Mouse (Mus musculus) forebrain, embryonic 13.5 days (tissue): ENCODE results near the gene Lmtk3. TPM values are rescaled to one million over a fixed set of nuclear protein-coding genes. Genes with fewer than 3 reads are reported as not detected.
A peak's percentile ranks its signal among the peaks of the same experiment; 100 is the strongest.

ENCODE experiments used
- ATAC-seq: fragments of 200-750 bp; cut with Nextera tagmentation; 2 replicates; pipeline ENCODE4 v1.8.0; 2017
- H3K27ac ChIP-seq: fragments of 300-500 bp; sonication (generic); 2 replicates; pipeline ENCODE4 v1.5.1; 2015; ENCODE audit warnings: inconsistent platforms, mild to moderate bottlenecking, moderate library complexity
- H3K27me3 ChIP-seq: fragments of 300-500 bp; sonication (generic); 2 replicates; pipeline ENCODE4 v1.6.1; 2015; ENCODE audit warnings: mild to moderate bottlenecking, inconsistent platforms
- H3K36me3 ChIP-seq: fragments of 300-500 bp; sonication (generic); 2 replicates; pipeline ENCODE4 v1.6.1; 2015; ENCODE audit warnings: mild to moderate bottlenecking, inconsistent platforms; ENCODE audit not compliant: poor library complexity, severe bottlenecking
- H3K4me1 ChIP-seq: fragments of 300-500 bp; sonication (generic); 2 replicates; pipeline ENCODE4 v1.6.1; 2015; ENCODE audit warnings: inconsistent platforms
- H3K4me2 ChIP-seq: fragments of 300-500 bp; sonication (generic); 2 replicates; pipeline ENCODE4 v1.6.1; 2015; ENCODE audit warnings: inconsistent platforms, mild to moderate bottlenecking, moderate library complexity
- H3K4me3 ChIP-seq: fragments of 300-500 bp; sonication (generic); 2 replicates; pipeline ENCODE4 v1.5.1; 2015; ENCODE audit warnings: mild to moderate bottlenecking, inconsistent platforms
- H3K9ac ChIP-seq: fragments of 300-500 bp; sonication (generic); 2 replicates; pipeline ENCODE4 v1.6.1; 2015; ENCODE audit warnings: mild to moderate bottlenecking, inconsistent platforms
- H3K9me3 ChIP-seq: fragments of 300-500 bp; sonication (generic); replicated peaks from 2 replicates; pipeline ENCODE4 v1.6.1; 2016; ENCODE audit warnings: inconsistent platforms
- whole genome bisulfite sequencing: fragments of 180-500 bp; shearing (Covaris S2); methylation state at CpG from one replicate; pipeline ENCODE4 v1.1.7; 2015; 5-methylcytosine and 5-hydroxymethylcytosine counted together
- polyA plus RNA-seq: library from polyadenylated mRNA; unstranded; fragments of >200 nt; fragmentation: Nextera tagmentation; extraction: Ambion mirVana; gene quantifications from 2 replicates; pipeline ENCODE4 v1.2.1, GENCODE M21; 2015

Lmtk3 gene
- polyA plus RNA-seq, 1 experiment from 2014 or later: 13.1 TPM

- peaks cover 90% of the 10 kb centered on the region for H3K36me3 ChIP-seq
- peak overlapping the region; percentile 35 for H3K4me3 ChIP-seq
- no peak overlapping the region for H3K27ac ChIP-seq
- no peaks in the 10 kb centered on the region for H3K9me3 ChIP-seq
- H3K27me3 ChIP-seq: peaks cover 39% of the 10 kb centered on the region
- peaks cover 27% of the 10 kb centered on the region for H3K4me1 ChIP-seq
- peak overlapping the region; percentile 65 for H3K4me2 ChIP-seq
- peak overlapping the region; percentile 64 for H3K9ac ChIP-seq
- WGBS: 1% methylated on average over 18 of the region's 19 CpGs
- ATAC-seq: no peak
Measured at GRCm38 (mm10) chr7:45798511-45798836, 14.9 kb downstream of the Lmtk3 start.

- no peaks in the 10 kb centered on the region for H3K9me3 ChIP-seq
- peak overlapping the region; percentile 65 for H3K4me2 ChIP-seq
- 51% methylated on average over 7 of the region's 7 CpGs for WGBS
- H3K9ac ChIP-seq: peak overlapping the region; percentile 64; the same call in 1 of the 2 replicates
- no peak overlapping the region for H3K27ac ChIP-seq
- H3K4me1 ChIP-seq: peaks cover 27% of the 10 kb centered on the region
- H3K36me3 ChIP-seq: peaks cover 90% of the 10 kb centered on the region
- no peak for ATAC-seq
- peaks cover 39% of the 10 kb centered on the region for H3K27me3 ChIP-seq
- H3K4me3 ChIP-seq: no peak overlapping the region
Measured at GRCm38 (mm10) chr7:45798931-45799330, 15.4 kb downstream of the Lmtk3 start.

- H3K4me1 ChIP-seq: peaks cover 27% of the 10 kb centered on the region
- H3K4me3 ChIP-seq: no peak overlapping the region
- no peaks in the 10 kb centered on the region for H3K9me3 ChIP-seq
- no peak overlapping the region for H3K4me2 ChIP-seq
- H3K27me3 ChIP-seq: peaks cover 39% of the 10 kb centered on the region
- H3K9ac ChIP-seq: no peak overlapping the region
- 46% methylated on average over 7 of the region's 7 CpGs for WGBS
- no peak overlapping the region for H3K27ac ChIP-seq
- H3K36me3 ChIP-seq: peaks cover 83% of the 10 kb centered on the region
- no peak for ATAC-seq
Measured at GRCm38 (mm10) chr7:45800001-45800400, 16.5 kb downstream of the Lmtk3 start.

- Histone ChIP-seq H3K27me3 (peaks cover 33% of the 10 kb centered on the region), H3K9ac (no peak overlapping the region), H3K4me3 (no peak overlapping the region), H3K36me3 (peaks cover 80% of the 10 kb centered on the region), H3K9me3 (no peaks in the 10 kb centered on the region), H3K4me2 (no peak overlapping the region; the same call in 1 of the 2 replicates), H3K27ac (no peak overlapping the region), H3K4me1 (peaks cover 27% of the 10 kb centered on the region)
- 27% methylated on average over 20 of the region's 25 CpGs for WGBS
- ATAC-seq: no peak
Measured at GRCm38 (mm10) chr7:45800546-45801204, 17.1 kb downstream of the Lmtk3 start.

- Histone ChIP-seq H3K4me1 (peaks cover 27% of the 10 kb centered on the region), H3K27me3 (peaks cover 26% of the 10 kb centered on the region), H3K27ac (no peak overlapping the region), H3K4me2 (no peak overlapping the region; the same call in 1 of the 2 replicates), H3K4me3 (no peak overlapping the region), H3K36me3 (peaks cover 80% of the 10 kb centered on the region), H3K9me3 (no peaks in the 10 kb centered on the region), H3K9ac (no peak overlapping the region)
- peak; percentile 55 for ATAC-seq
- WGBS: 4% methylated on average over 12 of the region's 12 CpGs
Measured at GRCm38 (mm10) chr7:45801348-45801747, 17.8 kb downstream of the Lmtk3 start.

- Histone ChIP-seq H3K27ac (no peak overlapping the region), H3K4me3 (no peak overlapping the region), H3K4me2 (no peak overlapping the region), H3K4me1 (peaks cover 19% of the 10 kb centered on the region), H3K27me3 (peaks cover 15% of the 10 kb centered on the region), H3K9ac (no peak overlapping the region), H3K9me3 (no peaks in the 10 kb centered on the region), H3K36me3 (peaks cover 80% of the 10 kb centered on the region)
- no peak for ATAC-seq
- WGBS: 95% methylated on average over 6 of the region's 6 CpGs
Measured at GRCm38 (mm10) chr7:45802551-45802950, 19.0 kb downstream of the Lmtk3 start.

GRCm38 (mm10) chr7:45805941-45806340, 22.4 kb downstream of the Lmtk3 start:
- 68% methylated on average over 5 of the region's 5 CpGs for WGBS
- Histone ChIP-seq H3K9ac (no peak overlapping the region), H3K9me3 (no peaks in the 10 kb centered on the region), H3K36me3 (peaks cover 87% of the 10 kb centered on the region), H3K4me1 (peaks cover 5% of the 10 kb centered on the region; the same call in 1 of the 2 replicates), H3K4me2 (no peak overlapping the region), H3K27me3 (no peaks in the 10 kb centered on the region), H3K27ac (no peak overlapping the region), H3K4me3 (no peak overlapping the region)
- ATAC-seq: no peak

GRCm38 (mm10) chr7:45808471-45808870, 24.9 kb downstream of the Lmtk3 start:
- Histone ChIP-seq H3K36me3 (peaks cover 84% of the 10 kb centered on the region), H3K27ac (no peak overlapping the region), H3K4me1 (peaks cover 21% of the 10 kb centered on the region), H3K9ac (0 out of 2 replicates have a peak overlapping the region, but pooled peaks have one; percentile 22), H3K4me3 (no peak overlapping the region), H3K9me3 (no peaks in the 10 kb centered on the region), H3K27me3 (no peaks in the 10 kb centered on the region), H3K4me2 (no peak overlapping the region)
- 43% methylated on average over 8 of the region's 11 CpGs for WGBS
- no peak for ATAC-seq

GRCm38 (mm10) chr7:45809276-45810075, 25.9 kb downstream of the Lmtk3 start:
- H3K4me1 ChIP-seq: peaks cover 21% of the 10 kb centered on the region
- 90% methylated on average over 14 of the region's 14 CpGs for WGBS
- no peak for ATAC-seq

GRCm38 (mm10) chr7:45812921-45813320, 29.4 kb downstream of the Lmtk3 start:
- 89% methylated on average over 8 of the region's 8 CpGs for WGBS
- Histone ChIP-seq H3K27me3 (no peaks in the 10 kb centered on the region), H3K4me3 (peak overlapping the region; percentile 78), H3K4me2 (peak overlapping the region; percentile 92), H3K9ac (peak overlapping the region; percentile 92), H3K27ac (0 out of 2 replicates have a peak overlapping the region, but pooled peaks have one; percentile 99), H3K9me3 (no peaks in the 10 kb centered on the region), H3K36me3 (peaks cover 51% of the 10 kb centered on the region), H3K4me1 (peaks cover 36% of the 10 kb centered on the region)
- ATAC-seq: no peak

More at GRCm38 (mm10) chr7:45809276-45810075, 25.9 kb downstream of the Lmtk3 start:
- Histone ChIP-seq H3K4me2 (no peak overlapping the region), H3K27ac (peak overlapping the region; percentile 25; the same call in 1 of the 2 replicates), H3K27me3 (no peaks in the 10 kb centered on the region), H3K36me3 (peaks cover 76% of the 10 kb centered on the region), H3K9me3 (no peaks in the 10 kb centered on the region), H3K9ac (peak overlapping the region; percentile 22), H3K4me3 (no peak overlapping the region)

GRCm38 (mm10) chr7:45813787-45814779, 30.5 kb downstream of the Lmtk3 start, which contains the start of gene Cyth2:
Cyth2 (minus strand) TSS chr7:45814581.
- H3K4me2 ChIP-seq: peak within 1 kb of the TSS; percentile 92
- ATAC-seq: peak; percentile 98
- peaks cover 7% of the 10 kb centered on the region; the same call in 1 of the 2 replicates for H3K27me3 ChIP-seq
- peak within 1 kb of the TSS; percentile 78 for H3K4me3 ChIP-seq
- WGBS: under 1% methylated on average over 56 of the region's 92 CpGs
- peaks cover 39% of the 10 kb centered on the region for H3K36me3 ChIP-seq
- peak within 1 kb of the TSS; percentile 92 for H3K9ac ChIP-seq
- no peaks in the 10 kb centered on the region for H3K9me3 ChIP-seq
- H3K27ac ChIP-seq: peak within 1 kb of the TSS; percentile 99
- peaks cover 33% of the 10 kb centered on the region for H3K4me1 ChIP-seq
